Mouse (Mus musculus) lung, adult 2 months (tissue): Measurements from ENCODE around the gene Akap5. TPM values are rescaled to one million over a fixed set of nuclear protein-coding genes. Genes with fewer than 3 reads are reported as not detected.
A peak's percentile ranks its signal among the peaks of the same experiment; 100 is the strongest.

Experiments used
- DNase-seq: peaks from one replicate; pipeline ENCODE4 v3.0.0; 2022
- H3K4me1 ChIP-seq: fragments of 200-500 bp; 2 replicates; pipeline ENCODE4 v1.6.1; 2011; ENCODE audit warnings: low read length; ENCODE audit not compliant: control insufficient read depth, insufficient read depth
- H3K4me3 ChIP-seq: fragments of 200-500 bp; replicated peaks from 2 replicates; pipeline ENCODE3; 2011; ENCODE audit warnings: low read depth, mild to moderate bottlenecking, control low read depth, low read length; ENCODE audit errors: extremely low read depth
- CTCF ChIP-seq: fragments of 200-500 bp; IDR thresholded peaks from 2 replicates; pipeline ENCODE4 v1.5.1; 2011; ENCODE audit warnings: mild to moderate bottlenecking, low read length, control low read depth; ENCODE audit not compliant: insufficient read depth
- POLR2A ChIP-seq: fragments of 200-500 bp; IDR thresholded peaks from 2 replicates; pipeline ENCODE4 v1.6.1; 2011; ENCODE audit warnings: low read depth, mild to moderate bottlenecking, control low read depth, low read length, borderline replicate concordance; ENCODE audit errors: extremely low read depth
- WGBS: fragments of 180-500 bp; shearing (Covaris S2); methylation state at CpG from one replicate; pipeline ENCODE4 v1.1.7; 2018; 5-methylcytosine and 5-hydroxymethylcytosine counted together
- polyA plus RNA-seq: library from polyadenylated mRNA; depleted of rRNA; stranded (reverse); fragments of >200 nt; gene quantifications from 2 replicates; pipeline ENCODE4 v1.2.3, GENCODE M21; 2012

Gene Akap5
- polyA plus RNA-seq, 1 experiment = 72.3 TPM

- 38% methylated on average over 6 of the region's 6 CpGs for WGBS
- DNase-seq = no peak
- H3K4me3 ChIP-seq = no peak overlapping the region
- TF ChIP-seq CTCF = no peak
- no peak for TF ChIP-seq POLR2A
- peaks cover 6% of the 10 kb centered on the region for H3K4me1 ChIP-seq
Observed at GRCm38 (mm10) chr12:76310007-76310406, 14.7 kb upstream of the Akap5 start.

- H3K4me1 ChIP-seq = peaks cover 6% of the 10 kb centered on the region
- DNase-seq = no peak
- WGBS = 61% methylated on average over 6 of the region's 6 CpGs
- TF ChIP-seq POLR2A (no peak), CTCF (no peak)
- no peak overlapping the region for H3K4me3 ChIP-seq
Observed at GRCm38 (mm10) chr12:76310633-76311032, 14.1 kb upstream of the Akap5 start.

GRCm38 (mm10) chr12:76311227-76311626 lies 13.5 kb upstream of the Akap5 start:
- WGBS = 74% methylated on average over 9 of the region's 9 CpGs
- Histone ChIP-seq H3K4me3 (no peak overlapping the region), H3K4me1 (peaks cover 6% of the 10 kb centered on the region)
- DNase-seq = no peak
- no peak for TF ChIP-seq CTCF
- no peak for TF ChIP-seq POLR2A

GRCm38 (mm10) chr12:76311951-76312350 lies 12.7 kb upstream of the Akap5 start:
- H3K4me3 ChIP-seq = no peak overlapping the region
- peaks cover 6% of the 10 kb centered on the region for H3K4me1 ChIP-seq
- TF ChIP-seq CTCF (no peak), POLR2A (no peak)
- 80% methylated on average over 8 of the region's 8 CpGs for WGBS
- DNase-seq = no peak

GRCm38 (mm10) chr12:76318282-76319212 lies 6.1 kb upstream of the Akap5 start:
- DNase-seq = no peak
- TF ChIP-seq POLR2A (no peak), CTCF (no peak)
- WGBS = 13% methylated on average over 9 of the region's 9 CpGs
- Histone ChIP-seq H3K4me1 (peaks cover 10% of the 10 kb centered on the region), H3K4me3 (no peak overlapping the region)

- 79% methylated on average over 23 of the region's 23 CpGs for WGBS
- Histone ChIP-seq H3K4me1 (no peaks in the 10 kb centered on the region), H3K4me3 (no peak overlapping the region)
- no peak for TF ChIP-seq CTCF
- TF ChIP-seq POLR2A = peak; percentile 31; the same call in 1 of the 2 replicates
- no peak for DNase-seq
Observed at GRCm38 (mm10) chr12:76326437-76327220, 1.9 kb downstream of the Akap5 start.

GRCm38 (mm10) chr12:76328567-76329354 lies 4.1 kb downstream of the Akap5 start:
- no peak overlapping the region for H3K4me3 ChIP-seq
- 73% methylated on average over 6 of the region's 6 CpGs for WGBS
- H3K4me1 ChIP-seq = no peaks in the 10 kb centered on the region
- TF ChIP-seq CTCF (no peak), POLR2A (no peak)
- DNase-seq = no peak

GRCm38 (mm10) chr12:76333688-76334087 lies 9.0 kb downstream of the Akap5 start:
- 87% methylated on average over 5 of the region's 5 CpGs for WGBS
- DNase-seq = no peak
- Histone ChIP-seq H3K4me1 (no peaks in the 10 kb centered on the region), H3K4me3 (no peak overlapping the region)
- no peak for TF ChIP-seq POLR2A
- no peak for TF ChIP-seq CTCF

- DNase-seq = no peak
- no peak for TF ChIP-seq CTCF
- no peak for TF ChIP-seq POLR2A
- Histone ChIP-seq H3K4me1 (no peaks in the 10 kb centered on the region), H3K4me3 (no peak overlapping the region)
- 69% methylated on average over 5 of the region's 5 CpGs for WGBS
Observed at GRCm38 (mm10) chr12:76335641-76336040, 10.9 kb downstream of the Akap5 start.
